Mouse (Mus musculus): ENCODE measurements around the gene Sowahc.

- TF ChIP-seq CTCF (IDR thresholded peaks at IDR 0.05; ENCODE audit: low read depth, low read length) (no peak), GATA1 (IDR thresholded peaks at IDR 0.05; ENCODE audit: borderline replicate concordance, low read length) (no peak), POLR2AphosphoS5 (IDR thresholded peaks at IDR 0.05; ENCODE audit: insufficient replicate concordance, low read depth, low read length) (no peak), TAL1 (conservative IDR thresholded peaks at IDR 0.05; ENCODE audit: low read depth, low read length) (no peak), GATA2 (IDR thresholded peaks at IDR 0.05; ENCODE audit: borderline replicate concordance, low read depth, low read length) (no peak)
Measured at GRCm38 (mm10) chr10:59250679-59251078, 28.9 kb downstream of the Sowahc start.
